Mouse (Mus musculus) olfactory bulb, adult 2 months (tissue): ENCODE measurements around the gene Axdnd1. TPM values are rescaled to one million over a fixed set of nuclear protein-coding genes. Genes with fewer than 3 reads are reported as not detected.

ENCODE experiments used
- H3K27ac ChIP-seq: fragments of 200-500 bp; 2 replicates; pipeline ENCODE4 v1.5.1; 2012; ENCODE audit warnings: low read depth, low read length; ENCODE audit not compliant: insufficient read depth
- H3K4me1 ChIP-seq: fragments of 200-500 bp; 2 replicates; pipeline ENCODE4 v1.6.1; 2012; ENCODE audit warnings: low read length; ENCODE audit not compliant: control insufficient read depth, insufficient read depth
- H3K4me3 ChIP-seq: fragments of 200-500 bp; 2 replicates; pipeline ENCODE4 v1.5.1; 2012; ENCODE audit warnings: mild to moderate bottlenecking, low read depth, low read length, moderate library complexity; ENCODE audit not compliant: insufficient read depth
- CTCF ChIP-seq: fragments of 200-500 bp; IDR thresholded peaks from 2 replicates; pipeline ENCODE4 v1.5.1; 2012; ENCODE audit warnings: low read depth, mild to moderate bottlenecking, low read length, moderate library complexity; ENCODE audit not compliant: insufficient read depth
- POLR2A ChIP-seq: fragments of 200-500 bp; IDR thresholded peaks from 2 replicates; pipeline ENCODE4 v1.6.1; 2012; ENCODE audit warnings: mild to moderate bottlenecking, low read depth, low read length, moderate library complexity; ENCODE audit not compliant: insufficient read depth
- WGBS: fragments of 180-500 bp; shearing (Covaris S2); methylation state at CpG from one replicate; pipeline ENCODE4 v1.1.7; 2018; 5-methylcytosine and 5-hydroxymethylcytosine counted together
- polyA plus RNA-seq: library from polyadenylated mRNA; stranded (reverse); fragments of >200 nt; gene quantifications from 2 replicates; pipeline ENCODE4 v1.2.4, GENCODE M21; 2012; ENCODE audit warnings: low replicate concordance; ENCODE audit not compliant: missing spikeins, insufficient read depth, insufficient read length

Gene Axdnd1
- polyA plus RNA-seq, 1 experiment = not detected

- WGBS = 82% methylated on average over 7 of the region's 7 CpGs
Observed at GRCm38 (mm10) chr1:156280131-156280530, 140.8 kb downstream of the Axdnd1 start.

GRCm38 (mm10) chr1:156273647-156274046 is 147.3 kb downstream of the Axdnd1 start:
- TF ChIP-seq CTCF (no peak), POLR2A (no peak)
- 84% methylated on average over 7 of the region's 7 CpGs for WGBS

More at GRCm38 (mm10) chr1:156280131-156280530, 140.8 kb downstream of the Axdnd1 start:
- no peak overlapping the region for H3K4me3 ChIP-seq
- TF ChIP-seq POLR2A = no peak
- no peak for TF ChIP-seq CTCF
- H3K4me1 ChIP-seq = peaks cover 3% of the 10 kb centered on the region; the same call in 1 of the 2 replicates
- H3K27ac ChIP-seq = no peak overlapping the region

More at GRCm38 (mm10) chr1:156273647-156274046, 147.3 kb downstream of the Axdnd1 start:
- Histone ChIP-seq H3K27ac (no peak overlapping the region), H3K4me1 (peaks cover 3% of the 10 kb centered on the region; the same call in 1 of the 2 replicates), H3K4me3 (no peak overlapping the region)

Other genes with a start within 250 kb of the Axdnd1 start
- not detected in 2 replicates for gene Fam163a, start 216.1 kb downstream of the Axdnd1 start, polyA plus RNA-seq
- not detected in 2 replicates for gene Tdrd5, start 117.5 kb downstream of the Axdnd1 start, polyA plus RNA-seq
- gene Nphs2, start 110.4 kb downstream of the Axdnd1 start, polyA plus RNA-seq = not detected in 2 replicates
- gene Gm2000, start 55.1 kb downstream of the Axdnd1 start, polyA plus RNA-seq = not detected in 2 replicates
- 319 TPM in 1 of 2 replicates, not detected in the other for gene Soat1, start 53.2 kb upstream of the Axdnd1 start, polyA plus RNA-seq
- not detected in 2 replicates for gene Gm10031, start 102.9 kb upstream of the Axdnd1 start, polyA plus RNA-seq
- gene Abl2, start 137.6 kb upstream of the Axdnd1 start, polyA plus RNA-seq = 116 TPM in 1 of 2 replicates, not detected in the other